3 mouse cellular contexts compared by ENCODE assay signal in genomic region chr8:3581961-3582360, GRCm38 (mm10).
DNase-seq lines count a peak whose midpoint lies in the region.

No protein-coding gene starts in this region.

- DNase-seq in ES-CJ7 (ENCODE audit: low read depth, low spot score) (peak; percentile 69), R1 (ENCODE audit: low read depth, low spot score) (peak; percentile 89), ZHBTc4 (ENCODE audit: low read depth, low spot score) (peak; percentile 78)
